Mouse (Mus musculus) cerebellum, adult 2 months (tissue): ENCODE data around the gene Map3k6.

Source experiments
- CTCF ChIP-seq: fragments of 200-500 bp; IDR thresholded peaks from 2 replicates; pipeline ENCODE4 v1.5.1; 2011; ENCODE audit warnings: low read depth, mild to moderate bottlenecking, control low read depth, low read length, moderate library complexity, borderline replicate concordance; ENCODE audit not compliant: insufficient read depth
- POLR2A ChIP-seq: fragments of 200-500 bp; IDR thresholded peaks from 2 replicates; pipeline ENCODE4 v1.6.1; 2011; ENCODE audit warnings: low read length, control low read depth, borderline replicate concordance; ENCODE audit not compliant: insufficient read depth

DNA sequence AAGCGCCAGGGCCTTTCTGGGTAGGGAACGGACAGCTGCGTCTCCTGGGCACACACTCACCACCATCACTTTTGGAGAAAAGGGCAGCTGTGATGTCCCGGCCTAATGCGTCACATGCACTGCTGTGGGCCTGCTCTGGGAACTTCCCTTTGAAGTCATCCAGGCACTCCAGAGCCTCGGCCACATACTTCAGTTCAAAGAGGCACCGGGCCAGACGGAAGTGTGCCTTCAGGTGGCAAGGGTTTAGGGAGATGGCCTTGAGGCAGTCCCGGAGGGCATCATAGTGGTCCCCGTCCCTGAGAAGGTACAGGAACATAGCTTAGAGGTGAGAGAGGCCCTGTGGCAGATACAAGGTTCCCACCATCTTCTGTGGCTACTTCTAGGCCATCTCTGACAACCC is 56.7 kb downstream of the Map3k6 start:
- TF ChIP-seq CTCF (no peak), POLR2A (no peak)
